Mouse (Mus musculus) E14TG2a.4 (cell line): ENCODE measurements around the gene Rassf10.

ENCODE experiments used
- CTCF ChIP-seq: conservative IDR thresholded peaks from 2 replicates; pipeline ENCODE4 v1.5.1; 2014; ENCODE audit warnings: low read length
- NANOG ChIP-seq: IDR thresholded peaks from 2 replicates; pipeline ENCODE4 v1.6.1; 2014; ENCODE audit warnings: borderline replicate concordance, low read length, mixed read lengths
- POU5F1 ChIP-seq: IDR thresholded peaks from 2 replicates; pipeline ENCODE4 v1.6.1; 2014; ENCODE audit warnings: low read length, borderline replicate concordance

- TF ChIP-seq CTCF (no peak), POU5F1 (no peak), NANOG (no peak)
Observed at GRCm38 (mm10) chr7:112985578-112985949, 31.8 kb downstream of the Rassf10 start.
